Mouse (Mus musculus) thymus, postnatal 0 days (tissue): ENCODE results near the gene Pcnx2. TPM values are rescaled to one million over a fixed set of nuclear protein-coding genes. Genes with fewer than 3 reads are reported as not detected.

ENCODE experiments used
- DNase-seq: peaks from one replicate; pipeline ENCODE4 v3.0.0-alpha.2; 2015; ENCODE audit warnings: low spot score
- polyA plus RNA-seq: library from polyadenylated mRNA; unstranded; fragments of >200 nt; fragmentation: Nextera tagmentation; extraction: Ambion mirVana; gene quantifications from 2 replicates; pipeline ENCODE4 v1.2.1, GENCODE M21; 2015

The Pcnx2 gene
- polyA plus RNA-seq, 1 experiment from 2014 or later, result 0.07 TPM

DNA sequence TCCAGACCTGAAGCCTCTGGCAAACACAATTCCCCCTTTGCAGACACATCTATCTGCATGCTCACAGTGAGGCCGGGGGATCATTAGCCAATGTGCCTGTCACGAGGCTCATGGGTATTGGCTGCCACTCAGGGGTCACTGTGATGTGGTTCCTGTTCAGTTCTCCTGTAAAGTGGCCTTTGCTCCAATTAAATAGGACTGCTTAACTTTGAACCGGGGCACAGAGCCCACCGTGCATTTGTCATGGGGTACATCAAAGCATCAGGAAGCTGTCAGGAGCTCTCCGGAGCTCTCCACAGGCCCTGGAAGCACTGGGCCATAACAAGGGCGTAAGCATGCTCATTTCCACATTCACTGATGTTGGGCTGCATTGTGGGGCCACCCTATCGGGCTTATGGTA is 181.5 kb downstream of the Pcnx2 start:
- DNase-seq, result no peak

DNA sequence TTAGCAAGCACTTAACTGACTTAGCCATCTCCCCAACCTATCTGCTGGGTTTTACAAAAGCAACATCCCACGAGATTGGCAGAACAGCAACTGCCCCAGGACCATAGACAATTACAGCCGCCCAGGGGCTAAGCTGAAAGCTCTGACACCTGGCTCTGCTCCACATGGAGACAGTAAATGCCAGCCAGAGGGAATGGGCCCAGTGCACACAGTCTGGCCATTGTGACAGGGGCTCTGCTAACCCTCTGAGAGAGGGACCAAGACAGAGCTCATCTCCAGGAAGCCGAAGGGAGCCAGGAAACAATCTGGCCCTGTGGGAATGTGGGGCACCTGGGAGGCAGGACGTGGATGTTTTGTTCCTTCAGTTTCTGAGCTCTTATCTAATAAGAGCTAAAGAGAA is 181.9 kb downstream of the Pcnx2 start:
- no peak for DNase-seq

DNA sequence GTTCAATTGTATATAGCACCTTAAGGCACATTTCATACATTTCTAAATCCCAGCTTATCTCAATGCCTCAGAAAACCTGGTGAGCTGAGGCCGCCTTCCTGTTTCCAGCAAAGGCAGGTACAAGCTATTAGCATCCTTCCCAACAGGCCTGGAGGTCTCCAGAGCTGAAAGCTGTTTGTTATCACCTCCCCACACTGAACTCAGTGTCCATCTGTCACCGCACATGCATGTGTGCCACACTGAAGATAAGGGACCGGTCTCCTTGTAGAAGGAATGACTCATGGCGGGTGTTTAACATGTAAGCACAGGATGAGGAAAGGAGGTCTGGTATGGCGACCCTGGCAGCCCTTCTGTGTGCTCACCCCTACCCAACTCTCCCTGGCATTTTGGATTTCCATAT is 186.6 kb downstream of the Pcnx2 start:
- no peak for DNase-seq

DNA sequence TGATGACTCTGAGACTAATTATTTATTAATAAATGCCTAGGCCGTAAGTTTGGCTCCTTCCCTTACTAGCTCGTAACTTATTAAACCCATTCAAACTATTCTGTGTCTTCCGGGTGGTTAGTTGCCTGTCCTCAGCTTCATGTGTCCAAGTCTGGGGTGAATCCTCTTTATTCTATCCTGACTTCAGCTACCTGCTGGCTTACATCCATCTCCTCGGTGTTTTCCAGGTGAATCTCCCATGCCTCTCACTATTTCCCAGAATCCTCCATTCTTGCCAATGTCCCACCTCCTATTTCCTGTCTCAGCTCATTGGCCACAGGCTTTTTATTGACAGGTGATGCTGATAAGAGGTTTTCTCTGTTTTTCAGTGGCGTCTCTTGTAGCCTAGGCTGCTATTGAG is 188.9 kb downstream of the Pcnx2 start:
- DNase-seq, result no peak

DNA sequence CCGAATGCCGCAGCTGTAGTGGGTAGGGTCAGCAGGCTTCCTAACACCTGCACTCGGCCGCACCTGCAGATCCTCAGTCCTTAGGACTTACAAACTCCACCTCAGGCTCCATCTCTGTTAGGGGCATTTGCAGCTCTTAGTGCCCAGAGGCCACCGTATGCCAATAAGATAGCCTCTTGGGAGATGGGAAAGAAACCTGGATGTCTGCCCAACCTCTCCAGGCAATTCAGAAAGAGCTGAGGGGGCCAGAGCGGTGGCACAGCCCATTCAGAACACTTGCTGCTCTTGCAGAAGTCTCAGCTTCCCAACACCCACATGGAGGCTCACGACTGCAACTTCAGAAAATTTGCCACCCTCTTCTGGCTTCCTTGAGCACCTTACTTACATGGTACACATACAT is 192.3 kb downstream of the Pcnx2 start:
- no peak for DNase-seq

DNA sequence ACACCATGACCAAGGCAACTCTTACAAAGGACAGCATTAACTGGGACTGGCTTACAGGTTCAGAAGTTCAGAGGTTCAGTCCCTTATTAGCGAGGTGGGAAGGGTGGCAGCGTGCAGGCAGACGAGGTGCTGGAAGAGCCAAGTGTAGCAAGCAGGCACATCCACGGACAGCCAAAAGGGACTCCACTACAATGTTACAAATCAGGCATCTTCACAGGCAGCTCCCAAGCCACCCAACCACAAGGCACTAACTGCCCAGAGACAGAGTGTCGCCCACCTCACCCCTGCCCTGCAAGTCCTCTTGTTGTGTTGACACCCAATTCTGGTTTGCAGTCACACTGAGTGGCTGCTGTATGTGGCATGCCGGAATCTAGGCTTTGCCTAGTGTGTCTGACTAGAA is 193.7 kb downstream of the Pcnx2 start:
- no peak for DNase-seq

DNA sequence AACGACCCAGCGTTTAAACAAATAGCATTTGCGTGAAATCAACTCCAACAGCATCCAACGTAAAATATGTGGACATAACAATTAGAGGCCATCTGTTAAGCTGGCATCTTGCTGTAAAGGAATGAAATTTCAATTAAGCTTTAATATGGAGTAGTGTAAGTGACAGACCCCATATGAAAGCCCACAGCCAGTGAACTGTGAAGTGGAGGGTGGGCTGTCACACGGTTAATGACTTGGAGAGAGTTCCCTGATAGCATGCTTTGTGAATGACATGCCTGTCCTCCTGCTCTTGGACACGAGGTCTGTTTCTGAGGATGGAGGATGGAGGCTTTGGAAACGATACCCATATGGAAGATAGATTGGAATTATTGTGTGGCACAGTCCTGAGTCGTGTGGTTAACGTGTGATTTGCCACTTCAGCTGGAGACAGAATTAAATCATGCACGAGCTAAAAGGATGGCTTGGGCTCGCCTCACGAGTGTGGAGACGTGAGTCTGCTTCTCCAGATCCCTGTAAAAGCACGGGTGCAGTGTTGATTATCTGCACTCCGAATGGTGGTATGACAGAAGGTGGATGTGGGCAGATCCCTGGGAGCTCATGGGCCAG is 195.1 kb downstream of the Pcnx2 start:
- no peak for DNase-seq

Other genes starting within 250 kb of the Pcnx2 start
- 2.5 and 3.5 TPM in 2 replicates for gene Map10, start 228.5 kb downstream of the Pcnx2 start, polyA plus RNA-seq
- gene Ntpcr, start 168.4 kb downstream of the Pcnx2 start, polyA plus RNA-seq, result 32.2 and 38.2 TPM in 2 replicates
- 0.03 TPM in 1 of 2 replicates, not detected in the other for gene Map3k21, start 12.1 kb upstream of the Pcnx2 start, polyA plus RNA-seq
- 1.5 and 1.9 TPM in 2 replicates for gene Kcnk1, start 96.9 kb upstream of the Pcnx2 start, polyA plus RNA-seq